Mouse (Mus musculus): ENCODE measurements around the gene Adamts9. TPM values are rescaled to one million over a fixed set of nuclear protein-coding genes. Genes with fewer than 3 reads are reported as not detected.

Gene Adamts9
- polyA plus RNA-seq, 1 experiment from 2014 or later = 5.1 TPM

Other genes with a start within 250 kb of the Adamts9 start
- gene Prickle2, start 237.3 kb downstream of the Adamts9 start, polyA plus RNA-seq (2015; fragmentation: Nextera tagmentation; extraction: Ambion mirVana) = 5.2 and 5.4 TPM in 2 replicates
- 4.0 and 5.6 TPM in 2 replicates for gene A730049H05Rik, start 127.0 kb downstream of the Adamts9 start, polyA plus RNA-seq (2015; fragmentation: Nextera tagmentation; extraction: Ambion mirVana)
- gene Gm15737, start 74.1 kb downstream of the Adamts9 start, polyA plus RNA-seq (2015; fragmentation: Nextera tagmentation; extraction: Ambion mirVana) = 0.22 and 0.24 TPM in 2 replicates